Mouse (Mus musculus): ENCODE measurements around the gene Idua. TPM values are rescaled to one million over a fixed set of nuclear protein-coding genes. Genes with fewer than 3 reads are reported as not detected.

The Idua gene
- polyA plus RNA-seq, 1 experiment from 2014 or later = 12.7 TPM

- H3K4me3 ChIP-seq (replicated peaks; ENCODE audit: low read depth, low read length) = no peak overlapping the region
- H3K9me3 ChIP-seq (ENCODE audit: control insufficient read depth, low read length) = no peaks in the 10 kb centered on the region
- H3K9ac ChIP-seq (replicated peaks; ENCODE audit: low read length) = no peak overlapping the region
- no peaks in the 10 kb centered on the region for H3K4me1 ChIP-seq (ENCODE audit: control insufficient read depth, insufficient read depth, low read length)
- 81% methylated on average over 4 of the region's 4 CpGs for WGBS
- ATAC-seq (ENCODE audit: low FRiP score, low TSS enrichment) (no peak), DNase-seq (no peak)
- H3K27ac ChIP-seq (replicated peaks; ENCODE audit: low read depth, low read length) = no peak overlapping the region
- 0 out of 2 replicates have a peak, but pooled peaks cover 4% of the 10 kb centered on the region for H3K36me3 ChIP-seq (ENCODE audit: control insufficient read depth, insufficient read depth, low read length)
- no peaks in the 10 kb centered on the region for H3K27me3 ChIP-seq (ENCODE audit: control insufficient read depth, insufficient read depth, low read length)
- no peak overlapping the region for H3K4me2 ChIP-seq (ENCODE audit: low read length)
Measured at GRCm38 (mm10) chr5:108636172-108636571, 24.0 kb upstream of the Idua start.

- H3K4me3 ChIP-seq (replicated peaks; ENCODE audit: low read depth, low read length) = no peak overlapping the region
- no peak overlapping the region for H3K9ac ChIP-seq (replicated peaks; ENCODE audit: low read length)
- H3K4me2 ChIP-seq (ENCODE audit: low read length) = no peak overlapping the region
- no peaks in the 10 kb centered on the region for H3K9me3 ChIP-seq (ENCODE audit: control insufficient read depth, low read length)
- H3K4me1 ChIP-seq (ENCODE audit: control insufficient read depth, insufficient read depth, low read length) = no peaks in the 10 kb centered on the region
- ATAC-seq (ENCODE audit: low FRiP score, low TSS enrichment) (no peak), DNase-seq (no peak)
- peaks cover 55% of the 10 kb centered on the region for H3K36me3 ChIP-seq (ENCODE audit: control insufficient read depth, insufficient read depth, low read length)
- H3K27me3 ChIP-seq (ENCODE audit: control insufficient read depth, insufficient read depth, low read length) = no peaks in the 10 kb centered on the region
- WGBS = 86% methylated on average over 2 of the region's 2 CpGs
- no peak overlapping the region for H3K27ac ChIP-seq (replicated peaks; ENCODE audit: low read depth, low read length)
Measured at GRCm38 (mm10) chr5:108643674-108644073, 16.5 kb upstream of the Idua start.

GRCm38 (mm10) chr5:108645651-108646342 is 14.3 kb upstream of the Idua start:
- H3K9me3 ChIP-seq (ENCODE audit: control insufficient read depth, low read length) = no peaks in the 10 kb centered on the region
- H3K4me2 ChIP-seq (ENCODE audit: low read length) = no peak overlapping the region
- peaks cover 76% of the 10 kb centered on the region for H3K36me3 ChIP-seq (ENCODE audit: control insufficient read depth, insufficient read depth, low read length)
- no peak overlapping the region for H3K9ac ChIP-seq (replicated peaks; ENCODE audit: low read length)
- no peak for ATAC-seq (ENCODE audit: low FRiP score, low TSS enrichment)
- no peaks in the 10 kb centered on the region for H3K4me1 ChIP-seq (ENCODE audit: control insufficient read depth, insufficient read depth, low read length)
- no peaks in the 10 kb centered on the region for H3K27me3 ChIP-seq (ENCODE audit: control insufficient read depth, insufficient read depth, low read length)
- DNase-seq = no peak
- H3K27ac ChIP-seq (replicated peaks; ENCODE audit: low read depth, low read length) = no peak overlapping the region
- 94% methylated on average over 9 of the region's 9 CpGs for WGBS
- H3K4me3 ChIP-seq (replicated peaks; ENCODE audit: low read depth, low read length) = no peak overlapping the region

GRCm38 (mm10) chr5:108646343-108646660 is 13.8 kb upstream of the Idua start:
- no peak overlapping the region for H3K4me2 ChIP-seq (ENCODE audit: low read length)
- peaks cover 81% of the 10 kb centered on the region for H3K36me3 ChIP-seq (ENCODE audit: control insufficient read depth, insufficient read depth, low read length)
- no peak overlapping the region for H3K27ac ChIP-seq (replicated peaks; ENCODE audit: low read depth, low read length)
- WGBS = 93% methylated on average over 3 of the region's 3 CpGs
- no peaks in the 10 kb centered on the region for H3K9me3 ChIP-seq (ENCODE audit: control insufficient read depth, low read length)
- no peaks in the 10 kb centered on the region for H3K27me3 ChIP-seq (ENCODE audit: control insufficient read depth, insufficient read depth, low read length)
- H3K4me3 ChIP-seq (replicated peaks; ENCODE audit: low read depth, low read length) = no peak overlapping the region
- no peak for DNase-seq
- ATAC-seq (ENCODE audit: low FRiP score, low TSS enrichment) = no peak
- no peak overlapping the region for H3K9ac ChIP-seq (replicated peaks; ENCODE audit: low read length)
- no peaks in the 10 kb centered on the region for H3K4me1 ChIP-seq (ENCODE audit: control insufficient read depth, insufficient read depth, low read length)

DNA sequence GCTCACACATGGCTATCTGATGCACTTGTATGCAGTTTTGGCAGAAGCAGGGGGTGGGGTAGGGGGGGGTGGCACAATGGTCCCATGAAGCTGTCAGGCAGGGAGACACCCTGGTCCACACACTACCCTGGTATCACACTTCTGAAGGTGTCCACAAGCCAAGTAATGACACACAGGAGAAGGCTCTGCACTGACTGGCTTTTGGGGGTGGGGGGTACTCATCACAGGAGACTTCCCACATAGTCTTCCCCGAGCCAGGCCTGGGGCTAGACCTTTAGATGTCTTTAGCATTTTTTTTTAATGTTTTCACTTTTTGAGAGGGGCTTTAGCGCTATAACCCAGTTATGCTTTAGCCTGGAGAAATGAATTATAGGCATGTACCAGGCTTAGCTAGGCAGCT is 12.8 kb upstream of the Idua start:
- 90% methylated on average over 2 of the region's 2 CpGs for WGBS
- ATAC-seq (ENCODE audit: low FRiP score, low TSS enrichment) (no peak), DNase-seq (no peak)
- Histone ChIP-seq H3K9ac (replicated peaks; ENCODE audit: low read length) (no peak overlapping the region), H3K36me3 (ENCODE audit: control insufficient read depth, insufficient read depth, low read length) (peaks cover 86% of the 10 kb centered on the region), H3K27me3 (ENCODE audit: control insufficient read depth, insufficient read depth, low read length) (no peaks in the 10 kb centered on the region), H3K9me3 (ENCODE audit: control insufficient read depth, low read length) (no peaks in the 10 kb centered on the region), H3K27ac (replicated peaks; ENCODE audit: low read depth, low read length) (no peak overlapping the region), H3K4me2 (ENCODE audit: low read length) (no peak overlapping the region), H3K4me1 (ENCODE audit: control insufficient read depth, insufficient read depth, low read length) (no peaks in the 10 kb centered on the region), H3K4me3 (replicated peaks; ENCODE audit: low read depth, low read length) (no peak overlapping the region)

DNA sequence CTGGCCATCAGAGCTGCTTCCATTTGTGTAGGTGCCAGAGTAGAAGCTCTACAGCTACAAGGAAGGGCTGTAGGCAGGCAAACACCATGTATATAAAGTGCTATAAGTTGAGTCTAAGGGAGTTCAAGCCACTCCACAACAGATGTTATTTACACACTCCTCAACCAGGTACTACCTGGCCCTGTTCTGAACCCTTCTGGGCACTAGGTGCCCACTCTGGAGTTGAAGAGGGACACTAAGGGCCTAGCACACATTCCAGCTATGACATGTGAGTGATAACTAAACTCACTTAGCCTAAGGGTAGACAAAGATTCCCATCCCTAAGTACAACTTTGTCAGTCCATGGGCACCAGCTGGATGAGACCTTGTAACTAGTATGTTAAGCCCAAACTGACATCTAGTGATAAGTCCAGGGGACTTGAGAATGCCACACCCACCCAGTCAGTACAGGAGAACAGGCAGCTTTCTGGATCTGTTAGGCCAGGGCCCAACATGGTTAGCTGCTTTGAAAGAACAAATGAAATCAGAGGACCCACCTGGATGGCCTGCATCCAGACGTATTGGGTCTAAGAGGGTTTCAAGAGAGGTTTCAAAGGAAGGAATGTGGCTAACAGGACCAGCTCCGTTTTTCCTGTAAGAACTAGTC is 12.2 kb upstream of the Idua start:
- ATAC-seq (ENCODE audit: low FRiP score, low TSS enrichment) = no peak
- no peak overlapping the region for H3K4me2 ChIP-seq (ENCODE audit: low read length)
- peaks cover 88% of the 10 kb centered on the region for H3K36me3 ChIP-seq (ENCODE audit: control insufficient read depth, insufficient read depth, low read length)
- no peaks in the 10 kb centered on the region for H3K4me1 ChIP-seq (ENCODE audit: control insufficient read depth, insufficient read depth, low read length)
- no peak overlapping the region for H3K4me3 ChIP-seq (replicated peaks; ENCODE audit: low read depth, low read length)
- WGBS = 81% methylated on average over 2 of the region's 2 CpGs
- no peak overlapping the region for H3K27ac ChIP-seq (replicated peaks; ENCODE audit: low read depth, low read length)
- H3K9me3 ChIP-seq (ENCODE audit: control insufficient read depth, low read length) = no peaks in the 10 kb centered on the region
- DNase-seq = no peak
- no peak overlapping the region for H3K9ac ChIP-seq (replicated peaks; ENCODE audit: low read length)
- H3K27me3 ChIP-seq (ENCODE audit: control insufficient read depth, insufficient read depth, low read length) = no peaks in the 10 kb centered on the region

- H3K4me1 ChIP-seq (ENCODE audit: control insufficient read depth, insufficient read depth, low read length) = no peaks in the 10 kb centered on the region
- H3K9ac ChIP-seq (replicated peaks; ENCODE audit: low read length) = no peak overlapping the region
- no peak overlapping the region for H3K27ac ChIP-seq (replicated peaks; ENCODE audit: low read depth, low read length)
- no peaks in the 10 kb centered on the region for H3K9me3 ChIP-seq (ENCODE audit: control insufficient read depth, low read length)
- H3K4me3 ChIP-seq (replicated peaks; ENCODE audit: low read depth, low read length) = no peak overlapping the region
- no peaks in the 10 kb centered on the region for H3K27me3 ChIP-seq (ENCODE audit: control insufficient read depth, insufficient read depth, low read length)
- ATAC-seq (ENCODE audit: low FRiP score, low TSS enrichment) = no peak
- peaks cover 92% of the 10 kb centered on the region for H3K36me3 ChIP-seq (ENCODE audit: control insufficient read depth, insufficient read depth, low read length)
- no peak for DNase-seq
- WGBS = 95% methylated on average over 11 of the region's 11 CpGs
- no peak overlapping the region for H3K4me2 ChIP-seq (ENCODE audit: low read length)
Measured at GRCm38 (mm10) chr5:108648937-108649576, 11.1 kb upstream of the Idua start.

DNA sequence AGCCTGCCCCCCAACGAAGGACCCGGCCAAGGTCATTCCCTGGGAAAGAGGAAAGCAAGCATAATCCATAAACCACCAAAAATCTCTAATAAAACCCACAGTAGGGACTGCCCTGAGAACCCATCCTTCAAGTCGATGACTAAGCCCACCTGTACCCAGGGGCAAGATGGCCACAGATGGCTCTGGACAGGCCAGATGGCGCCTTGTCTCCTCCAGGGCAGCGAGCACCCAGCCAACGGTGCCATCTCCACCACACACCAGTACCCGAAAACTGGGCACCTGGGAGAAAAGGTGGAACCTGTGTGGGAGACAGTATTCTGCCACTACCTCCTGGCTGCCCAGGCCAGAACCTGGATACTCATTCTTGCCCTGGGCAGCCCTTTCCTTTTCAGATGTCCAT is 9.8 kb upstream of the Idua start:
- WGBS = 91% methylated on average over 7 of the region's 7 CpGs
- peaks cover 93% of the 10 kb centered on the region for H3K36me3 ChIP-seq (ENCODE audit: control insufficient read depth, insufficient read depth, low read length)
- H3K27me3 ChIP-seq (ENCODE audit: control insufficient read depth, insufficient read depth, low read length) = no peaks in the 10 kb centered on the region
- no peak overlapping the region for H3K27ac ChIP-seq (replicated peaks; ENCODE audit: low read depth, low read length)
- DNase-seq (no peak), ATAC-seq (ENCODE audit: low FRiP score, low TSS enrichment) (no peak)
- H3K4me3 ChIP-seq (replicated peaks; ENCODE audit: low read depth, low read length) = no peak overlapping the region
- no peaks in the 10 kb centered on the region for H3K4me1 ChIP-seq (ENCODE audit: control insufficient read depth, insufficient read depth, low read length)
- no peaks in the 10 kb centered on the region for H3K9me3 ChIP-seq (ENCODE audit: control insufficient read depth, low read length)
- H3K9ac ChIP-seq (replicated peaks; ENCODE audit: low read length) = no peak overlapping the region
- no peak overlapping the region for H3K4me2 ChIP-seq (ENCODE audit: low read length)

Data from midbrain, embryonic 14.5 days (tissue).